Mouse (Mus musculus): ENCODE data around the gene C330007P06Rik. TPM values are rescaled to one million over a fixed set of nuclear protein-coding genes. Genes with fewer than 3 reads are reported as not detected.

C330007P06Rik gene
- polyA plus RNA-seq, 1 experiment = 6.3 TPM

GRCm38 (mm10) chrX:36837069-36837676, 36.7 kb downstream of the C330007P06Rik start:
- TF ChIP-seq FOSL1 (IDR thresholded peaks at IDR 0.05; ENCODE audit: insufficient read depth, low read length, poor library complexity, severe bottlenecking) = no peak
- no peak for TF ChIP-seq MYOG (IDR thresholded peaks at IDR 0.05; ENCODE audit: control insufficient read depth, extremely low read depth, insufficient read length)
- no peak for TF ChIP-seq CTCF (IDR thresholded peaks at IDR 0.05; ENCODE audit: control insufficient read depth, insufficient read depth, insufficient read length)
- TF ChIP-seq MYOD1 (IDR thresholded peaks at IDR 0.05; ENCODE audit: control insufficient read depth, insufficient read length, low read depth) = no peak
- no peak for TF ChIP-seq CEBPB (IDR thresholded peaks at IDR 0.05; ENCODE audit: low read depth)
- TF ChIP-seq USF1 (IDR thresholded peaks at IDR 0.05; ENCODE audit: low read depth) = no peak
- no peak for TF ChIP-seq MAX (IDR thresholded peaks at IDR 0.05)
- Histone ChIP-seq H3K4me3 (ENCODE audit: insufficient read depth, poor library complexity, severe bottlenecking) (no peak overlapping the region), H3K27me3 (ENCODE audit: control insufficient read depth, insufficient read depth, insufficient read length) (no peaks in the 10 kb centered on the region), H3K79me3 (ENCODE audit: low read depth) (no peaks in the 10 kb centered on the region), H3K36me3 (ENCODE audit: control insufficient read depth, insufficient read depth) (no peaks in the 10 kb centered on the region), H3ac (ENCODE audit: control insufficient read depth, insufficient read length, low read depth) (no peak overlapping the region), H3K79me2 (ENCODE audit: control insufficient read depth, insufficient read depth) (no peaks in the 10 kb centered on the region)

GRCm38 (mm10) chrX:36833397-36834084, 40.4 kb downstream of the C330007P06Rik start:
- Histone ChIP-seq H3ac (ENCODE audit: control insufficient read depth, insufficient read length, low read depth) (no peak overlapping the region), H3K27me3 (ENCODE audit: control insufficient read depth, insufficient read depth, insufficient read length) (no peaks in the 10 kb centered on the region), H3K79me2 (ENCODE audit: control insufficient read depth, insufficient read depth) (no peaks in the 10 kb centered on the region), H3K36me3 (ENCODE audit: control insufficient read depth, insufficient read depth) (no peaks in the 10 kb centered on the region), H3K4me3 (ENCODE audit: insufficient read depth, poor library complexity, severe bottlenecking) (no peak overlapping the region), H3K79me3 (ENCODE audit: low read depth) (no peaks in the 10 kb centered on the region)
- no peak for TF ChIP-seq CTCF (IDR thresholded peaks at IDR 0.05; ENCODE audit: control insufficient read depth, insufficient read depth, insufficient read length)
- no peak for TF ChIP-seq MYOG (IDR thresholded peaks at IDR 0.05; ENCODE audit: control insufficient read depth, extremely low read depth, insufficient read length)
- no peak for TF ChIP-seq FOSL1 (IDR thresholded peaks at IDR 0.05; ENCODE audit: insufficient read depth, low read length, poor library complexity, severe bottlenecking)
- no peak for TF ChIP-seq MYOD1 (IDR thresholded peaks at IDR 0.05; ENCODE audit: control insufficient read depth, insufficient read length, low read depth)
- TF ChIP-seq USF1 (IDR thresholded peaks at IDR 0.05; ENCODE audit: low read depth) = no peak
- no peak for TF ChIP-seq CEBPB (IDR thresholded peaks at IDR 0.05; ENCODE audit: low read depth)
- no peak for TF ChIP-seq MAX (IDR thresholded peaks at IDR 0.05)

GRCm38 (mm10) chrX:36831632-36832031, 42.3 kb downstream of the C330007P06Rik start:
- Histone ChIP-seq H3K27me3 (ENCODE audit: control insufficient read depth, insufficient read depth, insufficient read length) (no peaks in the 10 kb centered on the region), H3K4me3 (ENCODE audit: insufficient read depth, poor library complexity, severe bottlenecking) (no peak overlapping the region), H3ac (ENCODE audit: control insufficient read depth, insufficient read length, low read depth) (no peak overlapping the region), H3K79me2 (ENCODE audit: control insufficient read depth, insufficient read depth) (no peaks in the 10 kb centered on the region), H3K79me3 (ENCODE audit: low read depth) (no peaks in the 10 kb centered on the region), H3K36me3 (ENCODE audit: control insufficient read depth, insufficient read depth) (no peaks in the 10 kb centered on the region)
- TF ChIP-seq CEBPB (IDR thresholded peaks at IDR 0.05; ENCODE audit: low read depth) (no peak), MYOD1 (IDR thresholded peaks at IDR 0.05; ENCODE audit: control insufficient read depth, insufficient read length, low read depth) (peak; percentile 74)

GRCm38 (mm10) chrX:36830271-36830670, 43.6 kb downstream of the C330007P06Rik start:
- TF ChIP-seq MAX (IDR thresholded peaks at IDR 0.05) = no peak
- TF ChIP-seq CEBPB (IDR thresholded peaks at IDR 0.05; ENCODE audit: low read depth) = no peak
- TF ChIP-seq FOSL1 (IDR thresholded peaks at IDR 0.05; ENCODE audit: insufficient read depth, low read length, poor library complexity, severe bottlenecking) = no peak
- no peak for TF ChIP-seq USF1 (IDR thresholded peaks at IDR 0.05; ENCODE audit: low read depth)
- no peak for TF ChIP-seq CTCF (IDR thresholded peaks at IDR 0.05; ENCODE audit: control insufficient read depth, insufficient read depth, insufficient read length)
- no peak for TF ChIP-seq MYOD1 (IDR thresholded peaks at IDR 0.05; ENCODE audit: control insufficient read depth, insufficient read length, low read depth)
- TF ChIP-seq MYOG (IDR thresholded peaks at IDR 0.05; ENCODE audit: control insufficient read depth, extremely low read depth, insufficient read length) = no peak
- Histone ChIP-seq H3K4me3 (ENCODE audit: insufficient read depth, poor library complexity, severe bottlenecking) (no peak overlapping the region), H3K27me3 (ENCODE audit: control insufficient read depth, insufficient read depth, insufficient read length) (no peaks in the 10 kb centered on the region), H3ac (ENCODE audit: control insufficient read depth, insufficient read length, low read depth) (no peak overlapping the region), H3K79me3 (ENCODE audit: low read depth) (no peaks in the 10 kb centered on the region), H3K79me2 (ENCODE audit: control insufficient read depth, insufficient read depth) (no peaks in the 10 kb centered on the region), H3K36me3 (ENCODE audit: control insufficient read depth, insufficient read depth) (no peaks in the 10 kb centered on the region)

- Histone ChIP-seq H3K4me3 (ENCODE audit: insufficient read depth, poor library complexity, severe bottlenecking) (no peak overlapping the region), H3K27me3 (ENCODE audit: control insufficient read depth, insufficient read depth, insufficient read length) (no peaks in the 10 kb centered on the region), H3K36me3 (ENCODE audit: control insufficient read depth, insufficient read depth) (no peaks in the 10 kb centered on the region), H3ac (ENCODE audit: control insufficient read depth, insufficient read length, low read depth) (no peak overlapping the region), H3K79me3 (ENCODE audit: low read depth) (no peaks in the 10 kb centered on the region), H3K79me2 (ENCODE audit: control insufficient read depth, insufficient read depth) (no peaks in the 10 kb centered on the region)
- TF ChIP-seq MYOD1 (IDR thresholded peaks at IDR 0.05; ENCODE audit: control insufficient read depth, insufficient read length, low read depth) = no peak
- no peak for TF ChIP-seq MAX (IDR thresholded peaks at IDR 0.05)
- no peak for TF ChIP-seq MYOG (IDR thresholded peaks at IDR 0.05; ENCODE audit: control insufficient read depth, extremely low read depth, insufficient read length)
- TF ChIP-seq CTCF (IDR thresholded peaks at IDR 0.05; ENCODE audit: control insufficient read depth, insufficient read depth, insufficient read length) = no peak
- TF ChIP-seq FOSL1 (IDR thresholded peaks at IDR 0.05; ENCODE audit: insufficient read depth, low read length, poor library complexity, severe bottlenecking) = no peak
- TF ChIP-seq USF1 (IDR thresholded peaks at IDR 0.05; ENCODE audit: low read depth) = no peak
- TF ChIP-seq CEBPB (IDR thresholded peaks at IDR 0.05; ENCODE audit: low read depth) = no peak
Observed at GRCm38 (mm10) chrX:36826873-36827272, 47.0 kb downstream of the C330007P06Rik start.

Measured in C2C12 (cell line).